Mouse (Mus musculus) midbrain, postnatal 0 days (tissue): ENCODE measurements around the gene Cd40. TPM values are rescaled to one million over a fixed set of nuclear protein-coding genes. Genes with fewer than 3 reads are reported as not detected.

Experiments used
- ATAC-seq: fragments of 200-750 bp; cut with Nextera tagmentation; 2 replicates; pipeline ENCODE4 v1.8.0; 2017; ENCODE audit warnings: moderate number of reproducible peaks, mild to moderate bottlenecking, moderate TSS enrichment, moderate library complexity; ENCODE audit not compliant: low FRiP score
- DNase-seq: peaks from one replicate; pipeline ENCODE4 v3.0.0-alpha.2; 2015; ENCODE audit warnings: low spot score
- H3K27ac ChIP-seq: fragments of 300-500 bp; sonication (generic); 2 replicates; pipeline ENCODE4 v1.5.1; 2014; ENCODE audit warnings: low read depth, mild to moderate bottlenecking, low read length, mixed read lengths
- H3K27me3 ChIP-seq: fragments of 300-500 bp; sonication (generic); 2 replicates; pipeline ENCODE4 v1.6.1; 2014; ENCODE audit warnings: low read length, control low read depth, mixed read lengths; ENCODE audit not compliant: insufficient read depth
- H3K36me3 ChIP-seq: fragments of 300-500 bp; sonication (generic); 2 replicates; pipeline ENCODE4 v1.6.1; 2014; ENCODE audit warnings: low read length, control low read depth, mixed read lengths; ENCODE audit not compliant: insufficient read depth
- H3K4me1 ChIP-seq: fragments of 300-500 bp; sonication (generic); 2 replicates; pipeline ENCODE4 v1.6.1; 2014; ENCODE audit warnings: mild to moderate bottlenecking, control low read depth, antibody characterized with exemption, low read length, mixed read lengths; ENCODE audit not compliant: insufficient read depth
- H3K4me2 ChIP-seq: fragments of 300-500 bp; sonication (generic); 2 replicates; pipeline ENCODE4 v1.6.1; 2014; ENCODE audit warnings: low read depth, mild to moderate bottlenecking, low read length, mixed read lengths; ENCODE audit not compliant: poor library complexity, severe bottlenecking
- H3K4me3 ChIP-seq: fragments of 300-500 bp; sonication (generic); 2 replicates; pipeline ENCODE4 v1.5.1; 2014; ENCODE audit warnings: low read depth, mild to moderate bottlenecking, low read length, moderate library complexity
- H3K9ac ChIP-seq: fragments of 300-500 bp; sonication (generic); replicated peaks from 2 replicates; pipeline ENCODE4 v1.6.1; 2014; ENCODE audit warnings: mild to moderate bottlenecking, low read length, moderate library complexity, mixed read lengths; ENCODE audit not compliant: poor library complexity, severe bottlenecking
- H3K9me3 ChIP-seq: fragments of 300-500 bp; sonication (generic); 2 replicates; pipeline ENCODE4 v1.6.1; 2016; ENCODE audit warnings: low read length, control low read depth
- CTCF ChIP-seq: IDR thresholded peaks from 2 replicates; pipeline ENCODE4 v1.5.1; 2016; ENCODE audit warnings: antibody characterized with exemption, mild to moderate bottlenecking
- WGBS: fragments of 180-500 bp; shearing (Covaris S2); extraction: QIAGEN DNeasy Blood & Tissue Kit; methylation state at CpG from one replicate; pipeline ENCODE4 v1.1.7; 2014; 5-methylcytosine and 5-hydroxymethylcytosine counted together
- polyA plus RNA-seq: library from polyadenylated mRNA; unstranded; fragments of >200 nt; fragmentation: Nextera tagmentation; extraction: Ambion mirVana; gene quantifications from 2 replicates; pipeline ENCODE4 v1.2.1, GENCODE M21; 2015
- total RNA-seq: library from RNA; depleted of rRNA; stranded (reverse); fragments of >200 nt; gene quantifications from 2 replicates; pipeline ENCODE4 v1.2.3, GENCODE M21; 2014

The Cd40 gene
- total and polyA plus RNA-seq, 2 experiments from 2014 or later = 4.4 to 5.9 TPM

DNA sequence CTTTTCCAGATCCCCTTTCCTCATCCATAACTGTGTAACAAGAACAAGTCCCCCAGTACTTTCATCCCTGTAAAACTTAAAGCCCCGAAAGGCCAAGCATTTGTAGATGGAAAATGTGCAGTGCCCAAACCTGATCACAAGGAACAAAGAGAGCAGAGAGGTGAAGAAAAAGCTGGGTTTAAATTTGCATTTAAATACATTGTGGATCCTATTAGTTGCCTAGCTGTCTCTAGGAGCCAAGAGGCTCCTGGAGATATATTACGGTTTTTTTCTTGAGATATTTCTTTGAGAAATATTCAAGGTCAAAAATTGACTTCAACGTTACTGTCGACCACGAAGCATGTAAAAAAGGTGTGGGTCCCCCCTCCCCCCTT, 20.4 kb upstream of the Cd40 start:
- H3K4me1 ChIP-seq = no peaks in the 10 kb centered on the region
- no peaks in the 10 kb centered on the region for H3K27me3 ChIP-seq
- DNase-seq (no peak), ATAC-seq (no peak)
- H3K9ac ChIP-seq = no peak overlapping the region; the same call in 1 of the 2 replicates
- peak overlapping the region; percentile 91 for H3K27ac ChIP-seq
- H3K4me3 ChIP-seq = peak overlapping the region; percentile 91; the same call in 1 of the 2 replicates
- H3K4me2 ChIP-seq = peak overlapping the region; percentile 66
- no peaks in the 10 kb centered on the region for H3K9me3 ChIP-seq
- TF ChIP-seq CTCF = no peak
- no peaks in the 10 kb centered on the region for H3K36me3 ChIP-seq
- WGBS = 9% methylated on average over 5 of the region's 5 CpGs

- DNase-seq (no peak), ATAC-seq (no peak)
These were observed 18.0 kb upstream of the Cd40 start for GRCm38 (mm10) chr2:165037415-165037814.

GRCm38 (mm10) chr2:165042126-165042525, 13.3 kb upstream of the Cd40 start:
- no peaks in the 10 kb centered on the region for H3K36me3 ChIP-seq
- TF ChIP-seq CTCF = no peak
- H3K27ac ChIP-seq = no peak overlapping the region
- H3K4me2 ChIP-seq = no peak overlapping the region
- ATAC-seq (no peak), DNase-seq (no peak)
- 89% methylated on average over 5 of the region's 5 CpGs for WGBS
- no peak overlapping the region for H3K9ac ChIP-seq
- no peaks in the 10 kb centered on the region for H3K27me3 ChIP-seq
- peaks cover 4% of the 10 kb centered on the region; the same call in 1 of the 2 replicates for H3K4me1 ChIP-seq
- H3K4me3 ChIP-seq = no peak overlapping the region
- H3K9me3 ChIP-seq = no peaks in the 10 kb centered on the region

More at GRCm38 (mm10) chr2:165037415-165037814, 18.0 kb upstream of the Cd40 start:
- Histone ChIP-seq H3K9me3 (no peaks in the 10 kb centered on the region), H3K4me3 (no peak overlapping the region), H3K27me3 (no peaks in the 10 kb centered on the region), H3K36me3 (no peaks in the 10 kb centered on the region), H3K27ac (no peak overlapping the region), H3K4me1 (no peaks in the 10 kb centered on the region), H3K9ac (no peak overlapping the region), H3K4me2 (no peak overlapping the region)
- 74% methylated on average over 4 of the region's 4 CpGs for WGBS
- no peak for TF ChIP-seq CTCF

- no peaks in the 10 kb centered on the region for H3K36me3 ChIP-seq
- peaks cover 4% of the 10 kb centered on the region; the same call in 1 of the 2 replicates for H3K4me1 ChIP-seq
- peak overlapping the region; percentile 55 for H3K27ac ChIP-seq
- H3K27me3 ChIP-seq = no peaks in the 10 kb centered on the region
- 0 out of 2 replicates have a peak, but pooled peaks have one; percentile 22 for TF ChIP-seq CTCF
- ATAC-seq (peak; percentile 49), DNase-seq (peak; percentile 70)
- H3K9ac ChIP-seq = no peak overlapping the region
- H3K4me3 ChIP-seq = peak overlapping the region; percentile 9; the same call in 1 of the 2 replicates
- peak overlapping the region; percentile 36 for H3K4me2 ChIP-seq
- WGBS = 2% methylated on average over 17 of the region's 17 CpGs
- no peaks in the 10 kb centered on the region for H3K9me3 ChIP-seq
These were observed 12.3 kb upstream of the Cd40 start for GRCm38 (mm10) chr2:165043090-165043636.

DNA sequence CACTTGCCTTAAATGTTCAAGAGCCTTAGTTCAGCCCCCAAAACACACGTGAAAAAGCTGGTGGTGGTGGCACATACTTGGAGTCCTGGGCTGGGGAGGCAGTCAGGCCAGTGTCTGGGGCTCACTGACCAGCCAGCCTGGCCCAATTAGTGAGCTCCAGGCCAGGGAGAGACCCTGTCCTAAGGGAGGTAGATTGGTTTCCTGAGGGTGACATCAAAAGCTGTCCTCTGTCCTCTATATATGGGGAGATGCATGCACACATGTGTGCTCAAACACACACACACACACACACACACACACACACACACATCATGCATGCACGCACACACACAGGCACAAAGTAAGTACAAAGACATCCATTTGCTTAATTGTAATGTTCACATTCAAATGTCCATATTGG, 11.7 kb upstream of the Cd40 start:
- peak overlapping the region; percentile 55 for H3K27ac ChIP-seq
- H3K9ac ChIP-seq = no peak overlapping the region
- peaks cover 4% of the 10 kb centered on the region; the same call in 1 of the 2 replicates for H3K4me1 ChIP-seq
- DNase-seq = no peak
- ATAC-seq = no peak
- TF ChIP-seq CTCF = no peak
- no peak overlapping the region for H3K4me3 ChIP-seq
- H3K9me3 ChIP-seq = no peaks in the 10 kb centered on the region
- no peaks in the 10 kb centered on the region for H3K36me3 ChIP-seq
- 52% methylated on average over 2 of the region's 2 CpGs for WGBS
- peak overlapping the region; percentile 36; the same call in 1 of the 2 replicates for H3K4me2 ChIP-seq
- H3K27me3 ChIP-seq = no peaks in the 10 kb centered on the region

GRCm38 (mm10) chr2:165049044-165049443, 6.4 kb upstream of the Cd40 start:
- no peak for DNase-seq
- TF ChIP-seq CTCF = no peak
- H3K27ac ChIP-seq = no peak overlapping the region
- no peak for ATAC-seq
- H3K4me1 ChIP-seq = no peaks in the 10 kb centered on the region
- H3K4me2 ChIP-seq = no peak overlapping the region
- 59% methylated on average over 5 of the region's 5 CpGs for WGBS
- H3K4me3 ChIP-seq = no peak overlapping the region
- H3K27me3 ChIP-seq = no peaks in the 10 kb centered on the region
- no peak overlapping the region for H3K9ac ChIP-seq
- no peaks in the 10 kb centered on the region for H3K9me3 ChIP-seq
- no peaks in the 10 kb centered on the region for H3K36me3 ChIP-seq
